Mouse (Mus musculus) midbrain, embryonic 11.5 days (tissue): ENCODE measurements around the gene Ankrd11. TPM values are rescaled to one million over a fixed set of nuclear protein-coding genes. Genes with fewer than 3 reads are reported as not detected.

Source experiments
- ATAC-seq: fragments of 200-750 bp; cut with Nextera tagmentation; 2 replicates; pipeline ENCODE4 v1.8.0; 2017; ENCODE audit warnings: moderate TSS enrichment, moderate library complexity; ENCODE audit not compliant: low FRiP score
- DNase-seq: peaks from one replicate; pipeline ENCODE4 v3.0.0; 2015; ENCODE audit warnings: low spot score; ENCODE audit errors: missing footprints
- H3K27ac ChIP-seq: fragments of 300-500 bp; sonication (generic); 2 replicates; pipeline ENCODE4 v1.5.1; 2014; ENCODE audit warnings: low read depth, low read length
- H3K27me3 ChIP-seq: fragments of 300-500 bp; sonication (generic); 2 replicates; pipeline ENCODE4 v1.6.1; 2014; ENCODE audit warnings: mild to moderate bottlenecking, low read length, moderate library complexity, mixed read lengths; ENCODE audit not compliant: control insufficient read depth, insufficient read depth
- H3K36me3 ChIP-seq: fragments of 300-500 bp; sonication (generic); 2 replicates; pipeline ENCODE4 v1.6.1; 2014; ENCODE audit warnings: mild to moderate bottlenecking, low read length, moderate library complexity, mixed read lengths; ENCODE audit not compliant: control insufficient read depth, insufficient read depth
- H3K4me1 ChIP-seq: fragments of 300-500 bp; sonication (generic); 2 replicates; pipeline ENCODE4 v1.6.1; 2014; ENCODE audit warnings: low read length; ENCODE audit not compliant: control insufficient read depth, insufficient read depth
- H3K4me2 ChIP-seq: fragments of 300-500 bp; sonication (generic); 2 replicates; pipeline ENCODE4 v1.6.1; 2014; ENCODE audit warnings: mild to moderate bottlenecking, moderate library complexity
- H3K4me3 ChIP-seq: fragments of 300-500 bp; sonication (generic); 2 replicates; pipeline ENCODE4 v1.5.1; 2014; ENCODE audit warnings: low read depth, low read length
- H3K9ac ChIP-seq: fragments of 300-500 bp; sonication (generic); 2 replicates; pipeline ENCODE4 v1.6.1; 2014; ENCODE audit warnings: low read length
- H3K9me3 ChIP-seq: fragments of 300-500 bp; sonication (generic); 2 replicates; pipeline ENCODE4 v1.6.1; 2016; ENCODE audit warnings: low read length; ENCODE audit not compliant: control insufficient read depth
- WGBS: fragments of 180-500 bp; shearing (Covaris S2); extraction: QIAGEN DNeasy Blood & Tissue Kit; methylation state at CpG from one replicate; pipeline ENCODE4 v1.1.7; 2014; 5-methylcytosine and 5-hydroxymethylcytosine counted together
- polyA plus RNA-seq: library from polyadenylated mRNA; unstranded; fragments of >200 nt; fragmentation: Nextera tagmentation; extraction: Ambion mirVana; gene quantifications from 2 replicates; pipeline ENCODE4 v1.2.1, GENCODE M21; 2014

Ankrd11 gene
- polyA plus RNA-seq, 1 experiment from 2014 or later: 72.0 TPM

DNA sequence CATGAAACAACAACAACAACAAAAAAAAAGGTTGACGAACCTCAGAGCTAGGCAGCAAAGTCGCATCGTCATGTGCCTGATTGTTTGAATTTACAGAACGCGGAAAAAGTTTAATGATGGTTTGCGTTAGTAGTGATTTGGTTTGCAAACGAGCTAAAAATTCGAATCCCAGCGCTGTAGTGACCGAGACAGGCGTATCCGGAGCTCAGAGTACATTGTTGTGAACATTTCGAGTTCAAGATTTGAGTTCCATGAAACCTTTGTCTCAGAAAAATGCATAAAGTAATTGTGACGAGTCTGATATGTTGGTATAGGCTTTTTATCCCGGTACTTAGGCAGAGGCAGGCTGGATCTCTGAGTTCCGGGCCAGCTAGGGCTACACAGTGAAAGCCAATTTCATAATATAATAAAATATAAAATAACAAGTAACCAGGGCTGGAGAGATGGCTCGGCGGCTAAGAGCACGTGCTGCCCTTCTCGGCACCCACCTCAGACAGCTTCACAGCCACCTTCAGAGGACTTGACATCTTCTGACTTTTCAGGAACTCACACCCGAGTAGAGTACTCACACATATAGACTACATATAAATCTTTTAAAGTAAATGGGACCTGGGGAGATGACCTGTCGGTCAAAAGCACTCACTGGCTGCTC lies 1.0 kb upstream of the Ankrd11 start:
- peak overlapping the region; percentile 79 for H3K9ac ChIP-seq
- ATAC-seq (no peak), DNase-seq (peak; percentile 91)
- H3K4me2 ChIP-seq: peak overlapping the region; percentile 70
- H3K4me3 ChIP-seq: peak overlapping the region; percentile 100
- H3K27ac ChIP-seq: peak overlapping the region; percentile 90; the same call in 1 of the 2 replicates
- H3K9me3 ChIP-seq: no peaks in the 10 kb centered on the region
- H3K4me1 ChIP-seq: peaks cover 32% of the 10 kb centered on the region
- H3K36me3 ChIP-seq: no peaks in the 10 kb centered on the region
- no peaks in the 10 kb centered on the region for H3K27me3 ChIP-seq
- WGBS: 27% methylated on average over 22 of the region's 22 CpGs

- peak overlapping the region; percentile 93 for H3K27ac ChIP-seq
- H3K4me2 ChIP-seq: peak overlapping the region; percentile 80
- peak overlapping the region; percentile 99 for H3K9ac ChIP-seq
- DNase-seq: no peak
- H3K27me3 ChIP-seq: no peaks in the 10 kb centered on the region
- no peaks in the 10 kb centered on the region for H3K36me3 ChIP-seq
- peaks cover 35% of the 10 kb centered on the region for H3K4me1 ChIP-seq
- peak overlapping the region; percentile 100 for H3K4me3 ChIP-seq
- ATAC-seq: no peak
- WGBS: 1% methylated on average over 48 of the region's 60 CpGs
- H3K9me3 ChIP-seq: no peaks in the 10 kb centered on the region
These were observed 337 bp downstream of the Ankrd11 start for GRCm38 (mm10) chr8:123041774-123042105.

- no peaks in the 10 kb centered on the region for H3K27me3 ChIP-seq
- WGBS: 0% methylated on average over 68 of the region's 71 CpGs
- H3K4me3 ChIP-seq: peak overlapping the region; percentile 100
- no peaks in the 10 kb centered on the region for H3K36me3 ChIP-seq
- H3K9me3 ChIP-seq: no peaks in the 10 kb centered on the region
- ATAC-seq: peak; percentile 15; the same call in 1 of the 2 replicates
- peak overlapping the region; percentile 93 for H3K27ac ChIP-seq
- peak overlapping the region; percentile 80 for H3K4me2 ChIP-seq
- peak; percentile 96 for DNase-seq
- H3K4me1 ChIP-seq: peaks cover 35% of the 10 kb centered on the region
- H3K9ac ChIP-seq: peak overlapping the region; percentile 99
These were observed 886 bp downstream of the Ankrd11 start for GRCm38 (mm10) chr8:123041008-123041773.

DNA sequence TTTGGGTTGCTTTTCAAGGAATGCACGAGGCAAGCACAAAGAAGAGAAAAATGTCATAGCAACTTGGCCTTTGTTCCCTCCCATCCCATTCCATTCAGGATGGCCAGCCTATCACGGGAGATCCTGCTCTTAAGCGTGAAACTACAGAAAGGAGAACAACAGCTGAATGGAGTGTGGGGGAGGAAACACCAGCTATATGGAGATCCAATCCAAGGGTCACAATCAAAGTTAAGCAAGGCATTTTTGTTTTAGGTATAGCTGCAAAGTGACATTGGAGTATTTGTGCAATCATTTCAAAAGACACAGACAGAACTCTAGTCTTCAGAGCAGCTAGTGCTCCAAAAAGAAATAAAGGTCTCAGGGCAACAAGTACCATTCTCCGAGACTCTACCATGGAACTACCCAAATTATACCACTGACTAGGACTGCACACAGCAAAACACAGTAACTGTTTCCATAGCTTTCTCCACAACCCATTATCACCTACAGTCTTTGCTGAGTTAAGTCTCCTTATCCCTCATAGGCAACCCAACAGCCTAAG lies 1.9 kb downstream of the Ankrd11 start:
- no peaks in the 10 kb centered on the region for H3K36me3 ChIP-seq
- H3K4me3 ChIP-seq: peak overlapping the region; percentile 100
- peaks cover 35% of the 10 kb centered on the region for H3K4me1 ChIP-seq
- H3K9ac ChIP-seq: peak overlapping the region; percentile 99
- no peaks in the 10 kb centered on the region for H3K9me3 ChIP-seq
- WGBS: 3% methylated on average over 4 of the region's 4 CpGs
- H3K27me3 ChIP-seq: no peaks in the 10 kb centered on the region
- peak overlapping the region; percentile 80 for H3K4me2 ChIP-seq
- DNase-seq (peak; percentile 90), ATAC-seq (no peak)
- H3K27ac ChIP-seq: peak overlapping the region; percentile 93

DNA sequence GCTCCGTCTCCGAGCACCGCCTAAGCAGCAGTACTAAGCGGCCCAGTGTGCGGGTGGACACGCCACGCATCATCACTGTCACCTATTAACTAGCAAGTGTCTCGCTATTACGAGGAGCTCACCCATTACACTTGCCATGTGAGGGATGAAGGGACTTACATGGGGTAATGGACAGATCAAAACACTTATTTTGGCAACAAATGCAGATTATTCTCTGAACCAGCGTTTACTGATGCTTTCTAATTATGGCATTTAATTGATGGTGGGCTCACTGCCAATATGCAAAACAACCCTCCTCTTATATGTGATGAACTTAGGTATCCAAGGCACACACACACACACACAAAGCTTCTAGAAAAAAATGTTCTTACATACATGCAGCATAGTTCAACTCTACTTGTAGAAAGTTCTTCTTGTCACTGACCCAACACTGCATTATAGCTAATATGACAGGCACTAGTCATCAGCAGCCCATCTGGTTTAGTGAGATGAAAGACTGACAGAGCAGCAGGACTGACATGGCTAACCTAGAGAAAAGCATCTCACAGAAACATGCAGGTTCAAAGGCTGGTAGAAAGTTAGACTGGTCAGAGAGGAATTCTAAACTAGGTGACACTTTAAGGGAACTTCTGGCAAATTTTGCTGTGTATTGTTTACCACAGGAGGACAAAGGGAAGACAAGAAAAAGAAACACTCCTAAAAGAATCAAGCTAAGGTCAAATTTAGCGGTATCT lies 2.5 kb downstream of the Ankrd11 start:
- ATAC-seq: no peak
- peak overlapping the region; percentile 80 for H3K4me2 ChIP-seq
- no peak overlapping the region; the same call in 1 of the 2 replicates for H3K27ac ChIP-seq
- DNase-seq: peak; percentile 91
- no peaks in the 10 kb centered on the region for H3K9me3 ChIP-seq
- H3K4me3 ChIP-seq: peak overlapping the region; percentile 100; the same call in 1 of the 2 replicates
- peak overlapping the region; percentile 99 for H3K9ac ChIP-seq
- peaks cover 35% of the 10 kb centered on the region for H3K4me1 ChIP-seq
- 53% methylated on average over 11 of the region's 11 CpGs for WGBS
- H3K36me3 ChIP-seq: no peaks in the 10 kb centered on the region
- no peaks in the 10 kb centered on the region for H3K27me3 ChIP-seq

DNA sequence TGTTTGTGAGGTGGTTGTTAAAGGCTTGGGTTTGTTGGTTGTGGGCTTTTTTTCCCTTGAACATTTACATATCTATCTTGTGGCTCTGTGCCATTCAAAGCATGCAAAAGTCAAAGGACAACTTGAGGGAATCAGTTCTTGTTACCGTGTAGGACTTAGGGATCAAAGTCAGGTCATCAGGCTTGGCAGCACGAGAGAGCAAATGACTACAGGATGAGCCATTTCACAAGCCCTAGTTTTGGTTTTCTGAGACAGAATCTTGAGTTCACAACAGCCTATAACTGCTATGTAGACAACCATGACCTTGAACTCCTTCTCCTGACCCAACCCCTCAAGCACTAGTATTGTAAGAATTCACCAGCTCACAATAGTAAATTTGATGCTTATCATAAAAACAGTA lies 3.7 kb downstream of the Ankrd11 start:
- Histone ChIP-seq H3K27ac (no peak overlapping the region), H3K4me2 (no peak overlapping the region), H3K9me3 (no peaks in the 10 kb centered on the region), H3K36me3 (no peaks in the 10 kb centered on the region), H3K27me3 (no peaks in the 10 kb centered on the region), H3K9ac (no peak overlapping the region), H3K4me1 (peaks cover 33% of the 10 kb centered on the region), H3K4me3 (no peak overlapping the region)
- DNase-seq (no peak), ATAC-seq (no peak)
- 65% methylated on average over 2 of the region's 2 CpGs for WGBS

- H3K4me1 ChIP-seq: peaks cover 30% of the 10 kb centered on the region
These were observed 4.6 kb downstream of the Ankrd11 start for GRCm38 (mm10) chr8:123037487-123037886.

GRCm38 (mm10) chr8:123036956-123037355 lies 5.1 kb downstream of the Ankrd11 start:
- H3K9ac ChIP-seq: no peak overlapping the region
- H3K36me3 ChIP-seq: no peaks in the 10 kb centered on the region
- ATAC-seq (no peak), DNase-seq (peak; percentile 66)
- no peak overlapping the region for H3K27ac ChIP-seq
- no peaks in the 10 kb centered on the region for H3K27me3 ChIP-seq
- H3K4me3 ChIP-seq: no peak overlapping the region
- no peak overlapping the region for H3K4me2 ChIP-seq
- WGBS: 85% methylated on average over 3 of the region's 3 CpGs
- peaks cover 32% of the 10 kb centered on the region for H3K4me1 ChIP-seq
- H3K9me3 ChIP-seq: no peaks in the 10 kb centered on the region

More at GRCm38 (mm10) chr8:123037487-123037886, 4.6 kb downstream of the Ankrd11 start:
- Histone ChIP-seq H3K9me3 (no peaks in the 10 kb centered on the region), H3K4me3 (no peak overlapping the region), H3K36me3 (no peaks in the 10 kb centered on the region), H3K9ac (no peak overlapping the region), H3K4me2 (no peak overlapping the region), H3K27ac (no peak overlapping the region), H3K27me3 (no peaks in the 10 kb centered on the region)
- WGBS: 90% methylated on average over 11 of the region's 11 CpGs
- DNase-seq (no peak), ATAC-seq (no peak)
